Mouse (Mus musculus) lung, postnatal 25 days (tissue): ENCODE data around the gene Slc16a14.

Source experiments
- DNase-seq: peaks from one replicate; pipeline ENCODE4 v3.0.0; 2022; ENCODE audit warnings: low spot score

The Slc16a14 gene

GRCm38 (mm10) chr1:84866231-84866630, 68.7 kb downstream of the Slc16a14 start:
- DNase-seq: no peak

GRCm38 (mm10) chr1:84864645-84865044, 70.3 kb downstream of the Slc16a14 start:
- no peak for DNase-seq

GRCm38 (mm10) chr1:84861255-84861630, 73.7 kb downstream of the Slc16a14 start:
- DNase-seq: no peak

DNA sequence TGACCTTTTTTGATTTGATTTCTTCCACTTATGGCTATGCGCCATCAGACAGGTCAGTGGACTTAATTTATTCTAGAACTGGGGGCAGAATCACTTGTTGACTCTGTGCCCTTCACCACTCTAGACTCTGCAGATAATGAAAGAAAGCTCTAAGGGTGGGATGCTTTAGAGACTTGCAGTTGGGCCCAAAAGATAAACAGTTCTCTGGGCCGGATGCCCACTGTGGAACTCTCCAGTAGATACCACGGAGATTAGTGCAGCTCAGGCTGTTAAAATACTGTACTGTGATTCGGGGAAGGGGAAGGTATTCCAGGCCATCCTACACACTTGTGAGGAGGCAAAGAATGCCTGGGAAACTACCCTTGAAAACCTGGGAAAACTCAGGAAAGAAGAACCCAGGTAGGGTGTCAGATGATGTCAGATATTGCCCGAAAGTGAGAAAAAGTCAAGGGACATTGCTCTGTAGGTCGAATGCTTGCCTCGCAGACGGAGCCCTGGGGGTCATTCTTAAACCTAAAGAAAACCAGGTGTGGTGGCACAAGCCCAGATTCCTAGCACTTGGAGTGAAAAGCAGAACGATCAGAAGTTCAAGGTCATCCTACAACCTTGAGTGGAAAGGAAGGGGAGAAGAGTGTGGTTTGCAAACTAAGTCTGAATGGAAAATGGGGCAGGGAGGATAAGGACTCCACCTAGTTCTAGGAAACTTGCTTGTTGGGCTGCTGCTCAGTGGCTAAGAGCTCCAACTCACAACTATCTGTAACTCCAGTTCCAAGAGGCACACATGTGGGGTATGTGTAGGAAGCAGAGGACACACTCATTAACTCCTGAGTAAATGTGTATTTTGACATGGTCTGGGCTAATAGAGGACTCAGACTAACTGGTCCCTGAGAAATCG, 74.3 kb downstream of the Slc16a14 start:
- no peak for DNase-seq

DNA sequence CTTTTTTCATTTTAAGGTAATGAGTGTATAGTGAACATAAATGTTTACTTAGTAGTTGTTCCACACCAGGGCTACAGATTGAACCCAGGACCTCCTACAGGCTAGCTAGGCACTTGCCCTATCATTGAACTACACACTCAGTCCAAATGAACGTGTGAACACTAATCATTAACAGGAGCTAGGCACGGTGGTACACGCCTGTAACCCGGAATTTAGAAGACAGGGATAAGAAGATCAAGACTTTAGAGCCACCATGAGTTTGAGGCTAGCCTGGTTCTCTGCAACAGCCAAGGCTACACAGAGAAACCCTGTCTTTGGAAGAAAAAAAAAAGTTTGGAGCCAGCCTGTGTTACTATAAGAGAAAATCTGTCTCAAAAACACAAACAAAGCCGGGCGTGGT, 75.3 kb downstream of the Slc16a14 start:
- no peak for DNase-seq
